Mouse (Mus musculus) intestine, embryonic 14.5 days (tissue): Measurements from ENCODE around the gene Usf3. TPM values are rescaled to one million over a fixed set of nuclear protein-coding genes. Genes with fewer than 3 reads are reported as not detected.

Experiments
- ATAC-seq: fragments of 200-750 bp; cut with Nextera tagmentation; replicated peaks from 2 replicates; pipeline ENCODE4 v1.8.0; 2017; ENCODE audit warnings: low read depth, moderate number of reproducible peaks, moderate TSS enrichment, moderate library complexity; ENCODE audit not compliant: low FRiP score, low TSS enrichment
- DNase-seq: peaks from one replicate; pipeline ENCODE4 v3.0.0-alpha.2; 2018; ENCODE audit warnings: low spot score
- H3K27ac ChIP-seq: fragments of 300-500 bp; sonication (generic); 2 replicates; pipeline ENCODE4 v1.5.1; 2014; ENCODE audit warnings: low read depth, mild to moderate bottlenecking, control low read depth
- H3K27me3 ChIP-seq: fragments of 300-500 bp; sonication (generic); replicated peaks from 2 replicates; pipeline ENCODE4 v1.6.1; 2014; ENCODE audit warnings: low read length, control low read depth; ENCODE audit not compliant: control insufficient read depth, insufficient read depth
- H3K36me3 ChIP-seq: fragments of 300-500 bp; sonication (generic); 2 replicates; pipeline ENCODE4 v1.6.1; 2014; ENCODE audit warnings: low read length, control low read depth; ENCODE audit not compliant: control insufficient read depth, insufficient read depth
- H3K4me1 ChIP-seq: fragments of 300-500 bp; sonication (generic); replicated peaks from 2 replicates; pipeline ENCODE4 v1.6.1; 2014; ENCODE audit warnings: low read length, control low read depth, mixed read lengths; ENCODE audit not compliant: control insufficient read depth, insufficient read depth
- H3K4me2 ChIP-seq: fragments of 300-500 bp; sonication (generic); 2 replicates; pipeline ENCODE4 v1.6.1; 2014; ENCODE audit warnings: low read length
- H3K4me3 ChIP-seq: fragments of 300-500 bp; sonication (generic); 2 replicates; pipeline ENCODE4 v1.5.1; 2014; ENCODE audit warnings: low read depth, low read length, control low read depth, mixed read lengths
- H3K9ac ChIP-seq: fragments of 300-500 bp; sonication (generic); 2 replicates; pipeline ENCODE4 v1.6.1; 2014; ENCODE audit warnings: mild to moderate bottlenecking, low read length
- H3K9me3 ChIP-seq: fragments of 300-500 bp; sonication (generic); 2 replicates; pipeline ENCODE4 v1.6.1; 2016; ENCODE audit warnings: low read length, control low read depth; ENCODE audit not compliant: control insufficient read depth
- WGBS: fragments of 180-500 bp; shearing (Covaris S2); extraction: QIAGEN DNeasy Blood & Tissue Kit; methylation state at CpG from one replicate; pipeline ENCODE4 v1.1.7; 2014; 5-methylcytosine and 5-hydroxymethylcytosine counted together
- polyA plus RNA-seq: library from polyadenylated mRNA; unstranded; fragments of >200 nt; fragmentation: Nextera tagmentation; extraction: Ambion mirVana; gene quantifications from 2 replicates; pipeline ENCODE4 v1.2.1, GENCODE M21; 2014

Usf3 gene
- polyA plus RNA-seq, 1 experiment from 2014 or later, result 5.0 TPM

DNA sequence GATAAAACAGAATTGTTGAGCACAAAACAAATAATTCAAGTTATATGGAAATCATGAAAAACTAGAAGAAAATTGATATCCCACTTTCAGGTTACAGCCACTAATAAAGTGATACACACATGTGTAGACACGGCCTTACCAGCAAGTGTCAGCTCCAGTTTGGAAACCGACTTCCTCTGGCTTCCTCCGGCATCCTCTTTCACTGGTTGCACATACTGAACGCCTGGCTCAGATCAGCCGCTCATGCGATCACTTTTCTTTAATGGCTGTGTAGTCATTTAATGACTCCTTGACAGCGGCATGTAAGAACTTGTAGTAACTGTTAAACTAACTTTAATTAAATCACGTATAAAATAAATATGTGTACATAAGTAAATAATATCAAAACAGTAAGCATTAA is 32.9 kb downstream of the Usf3 start:
- H3K9me3 ChIP-seq, result no peaks in the 10 kb centered on the region
- H3K36me3 ChIP-seq, result peaks cover 50% of the 10 kb centered on the region
- 94% methylated on average over 8 of the region's 8 CpGs for WGBS
- ATAC-seq (no peak), DNase-seq (no peak)
- no peak overlapping the region for H3K4me2 ChIP-seq
- H3K9ac ChIP-seq, result no peak overlapping the region
- H3K27ac ChIP-seq, result no peak overlapping the region
- no peaks in the 10 kb centered on the region for H3K27me3 ChIP-seq
- H3K4me1 ChIP-seq, result no peaks in the 10 kb centered on the region
- H3K4me3 ChIP-seq, result no peak overlapping the region

DNA sequence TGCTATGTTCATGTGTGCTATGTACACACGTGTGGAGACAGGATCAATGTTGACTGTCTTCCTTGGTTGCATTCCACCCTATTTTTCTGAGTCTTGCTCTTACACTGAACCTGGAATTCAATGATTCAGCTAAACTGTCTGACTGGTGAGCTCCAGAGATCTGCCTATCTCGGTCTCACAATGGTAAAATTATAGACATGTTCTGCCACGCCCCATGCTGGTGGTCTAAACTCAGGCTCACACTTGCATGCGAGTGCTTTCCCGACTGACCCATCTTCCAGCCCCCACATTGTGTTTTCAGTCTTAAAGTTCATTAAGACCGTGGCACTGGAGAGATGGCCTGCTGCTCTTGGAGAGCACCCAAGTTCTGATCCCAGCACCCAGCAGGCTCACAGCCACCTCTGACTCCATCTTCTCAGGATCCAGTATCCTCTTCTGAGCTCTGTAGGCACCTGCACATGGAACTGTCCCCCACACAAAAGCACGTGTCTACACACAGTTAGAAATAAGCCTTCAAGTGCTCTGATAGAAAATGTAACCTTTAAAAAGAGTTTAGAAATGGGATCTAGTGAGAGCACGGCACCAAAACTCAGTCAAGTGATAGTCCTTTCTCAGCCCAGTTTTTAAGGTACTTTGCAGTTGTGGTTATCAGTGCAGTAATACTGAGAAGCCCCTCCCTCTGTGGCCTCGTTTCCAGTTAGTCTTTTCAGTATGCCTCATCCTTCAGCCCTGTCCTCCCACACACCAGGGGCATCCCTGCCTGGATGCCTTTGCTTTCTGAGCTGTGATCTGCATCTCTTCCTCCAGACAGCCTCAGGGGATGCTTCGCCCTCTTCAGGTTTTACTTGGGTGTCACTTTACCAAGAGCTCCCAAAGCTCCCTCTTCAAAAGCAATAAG is 37.4 kb downstream of the Usf3 start:
- Histone ChIP-seq H3K4me2 (no peak overlapping the region), H3K4me3 (no peak overlapping the region), H3K4me1 (no peaks in the 10 kb centered on the region), H3K9ac (no peak overlapping the region), H3K9me3 (no peaks in the 10 kb centered on the region), H3K27ac (no peak overlapping the region), H3K36me3 (peaks cover 61% of the 10 kb centered on the region), H3K27me3 (no peaks in the 10 kb centered on the region)
- ATAC-seq (no peak), DNase-seq (no peak)
- 83% methylated on average over 10 of the region's 10 CpGs for WGBS

DNA sequence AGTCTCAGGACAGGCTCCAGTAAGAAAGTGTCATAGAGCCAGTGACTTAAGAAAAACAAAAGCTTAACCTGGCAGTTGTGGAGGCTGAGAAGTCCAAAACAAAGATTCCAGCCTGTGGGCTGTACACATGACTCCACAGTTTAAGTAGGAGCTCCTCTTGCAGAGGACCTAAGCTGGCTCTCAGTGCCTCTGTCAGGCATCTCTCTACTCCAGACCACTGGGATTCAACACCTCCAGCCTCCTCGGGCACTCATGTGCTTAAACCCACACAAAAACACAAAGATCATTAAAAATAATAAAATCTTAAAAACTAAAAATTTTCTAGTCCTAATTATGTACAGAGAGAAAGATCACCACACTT is 38.0 kb downstream of the Usf3 start:
- Histone ChIP-seq H3K4me1 (no peaks in the 10 kb centered on the region), H3K4me3 (no peak overlapping the region), H3K36me3 (peaks cover 63% of the 10 kb centered on the region), H3K4me2 (no peak overlapping the region), H3K9me3 (no peaks in the 10 kb centered on the region), H3K9ac (no peak overlapping the region), H3K27ac (no peak overlapping the region), H3K27me3 (no peaks in the 10 kb centered on the region)
- WGBS, result 87% methylated on average over 1 of the region's 1 CpGs
- ATAC-seq (no peak), DNase-seq (no peak)

DNA sequence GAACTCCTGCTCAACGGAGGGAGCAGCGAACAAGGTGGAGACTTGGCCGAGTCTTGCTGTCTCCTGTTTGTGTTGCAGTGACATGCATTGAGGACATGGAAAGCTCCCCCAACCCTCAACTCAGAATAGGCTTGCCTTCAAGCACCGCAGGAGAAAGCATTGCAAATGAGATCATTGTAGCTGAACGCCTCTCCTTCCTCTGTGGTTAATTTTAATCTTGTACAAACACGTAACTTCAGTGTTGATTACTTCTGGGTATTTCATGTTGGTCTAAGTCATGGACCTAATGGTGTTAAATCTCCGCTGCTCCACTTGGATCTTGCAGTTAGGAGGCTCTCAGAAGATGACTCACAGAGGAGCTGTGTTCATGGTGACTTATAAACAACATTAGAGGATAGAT is 39.7 kb downstream of the Usf3 start:
- no peak overlapping the region for H3K4me2 ChIP-seq
- no peaks in the 10 kb centered on the region for H3K27me3 ChIP-seq
- H3K4me3 ChIP-seq, result no peak overlapping the region
- H3K9ac ChIP-seq, result no peak overlapping the region
- H3K36me3 ChIP-seq, result peaks cover 77% of the 10 kb centered on the region
- H3K9me3 ChIP-seq, result no peaks in the 10 kb centered on the region
- DNase-seq (no peak), ATAC-seq (no peak)
- H3K4me1 ChIP-seq, result no peaks in the 10 kb centered on the region
- no peak overlapping the region for H3K27ac ChIP-seq
- 95% methylated on average over 7 of the region's 7 CpGs for WGBS

DNA sequence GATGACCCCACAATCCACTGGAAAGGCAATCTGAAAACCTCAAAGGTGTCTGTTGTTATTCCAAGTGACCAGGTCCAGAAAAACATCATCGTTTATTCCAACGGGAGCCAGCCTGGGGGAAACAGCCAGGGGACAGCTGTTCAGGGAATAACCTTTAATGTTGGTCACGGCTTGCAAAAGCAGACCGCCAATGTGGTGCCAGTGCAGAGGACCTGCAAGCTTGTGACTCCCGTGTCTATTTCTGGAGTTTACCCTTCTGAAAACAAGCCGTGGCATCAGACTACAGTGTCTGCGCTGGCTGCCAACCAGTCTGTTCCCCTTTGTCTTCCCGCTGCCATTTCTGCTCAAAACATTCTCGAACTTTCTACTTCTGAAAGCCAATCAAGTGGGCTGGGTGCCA is 42.5 kb downstream of the Usf3 start:
- H3K27me3 ChIP-seq, result no peaks in the 10 kb centered on the region
- no peaks in the 10 kb centered on the region for H3K4me1 ChIP-seq
- H3K9ac ChIP-seq, result no peak overlapping the region
- peaks cover 89% of the 10 kb centered on the region for H3K36me3 ChIP-seq
- DNase-seq (no peak), ATAC-seq (no peak)
- H3K4me3 ChIP-seq, result no peak overlapping the region
- 93% methylated on average over 9 of the region's 9 CpGs for WGBS
- no peak overlapping the region for H3K27ac ChIP-seq
- no peak overlapping the region for H3K4me2 ChIP-seq
- H3K9me3 ChIP-seq, result no peaks in the 10 kb centered on the region

DNA sequence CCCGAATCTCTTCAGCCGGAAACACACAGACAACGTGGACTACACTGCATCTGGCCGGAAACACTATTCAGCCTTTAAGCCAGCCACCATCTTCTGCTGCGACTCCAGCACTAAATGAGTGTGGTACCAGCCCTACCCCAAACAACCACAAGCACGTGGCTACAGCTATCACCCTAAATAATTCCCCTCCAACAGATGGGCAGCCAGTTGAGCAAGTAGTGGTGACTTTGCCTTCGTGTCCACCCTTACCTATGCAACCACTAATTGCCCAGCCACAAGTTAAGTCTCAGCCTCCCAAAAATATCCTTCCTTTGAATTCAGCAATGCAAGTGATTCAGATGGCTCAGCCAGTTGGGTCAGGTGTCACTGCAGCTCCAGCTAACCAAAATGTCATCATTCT is 43.4 kb downstream of the Usf3 start:
- no peak overlapping the region for H3K4me3 ChIP-seq
- ATAC-seq (no peak), DNase-seq (no peak)
- no peaks in the 10 kb centered on the region for H3K4me1 ChIP-seq
- H3K9ac ChIP-seq, result no peak overlapping the region
- H3K27ac ChIP-seq, result no peak overlapping the region
- no peak overlapping the region for H3K4me2 ChIP-seq
- no peaks in the 10 kb centered on the region for H3K27me3 ChIP-seq
- H3K9me3 ChIP-seq, result no peaks in the 10 kb centered on the region
- WGBS, result 98% methylated on average over 7 of the region's 7 CpGs
- H3K36me3 ChIP-seq, result peaks cover 92% of the 10 kb centered on the region

GRCm38 (mm10) chr16:44221463-44221862 is 48.4 kb downstream of the Usf3 start:
- Histone ChIP-seq H3K4me2 (no peak overlapping the region), H3K36me3 (peaks cover 55% of the 10 kb centered on the region), H3K27ac (no peak overlapping the region), H3K4me3 (no peak overlapping the region), H3K9ac (no peak overlapping the region), H3K9me3 (no peaks in the 10 kb centered on the region), H3K4me1 (no peaks in the 10 kb centered on the region), H3K27me3 (no peaks in the 10 kb centered on the region)
- DNase-seq, result no peak
- no peak for ATAC-seq
- WGBS, result 78% methylated on average over 6 of the region's 6 CpGs

GRCm38 (mm10) chr16:44226706-44227291 is 53.8 kb downstream of the Usf3 start:
- Histone ChIP-seq H3K9me3 (no peaks in the 10 kb centered on the region), H3K9ac (no peak overlapping the region), H3K27me3 (no peaks in the 10 kb centered on the region), H3K4me3 (no peak overlapping the region), H3K4me1 (no peaks in the 10 kb centered on the region), H3K27ac (no peak overlapping the region), H3K36me3 (peaks cover 4% of the 10 kb centered on the region; the same call in 1 of the 2 replicates), H3K4me2 (no peak overlapping the region)
- ATAC-seq (no peak), DNase-seq (no peak)
- 87% methylated on average over 13 of the region's 13 CpGs for WGBS

DNA sequence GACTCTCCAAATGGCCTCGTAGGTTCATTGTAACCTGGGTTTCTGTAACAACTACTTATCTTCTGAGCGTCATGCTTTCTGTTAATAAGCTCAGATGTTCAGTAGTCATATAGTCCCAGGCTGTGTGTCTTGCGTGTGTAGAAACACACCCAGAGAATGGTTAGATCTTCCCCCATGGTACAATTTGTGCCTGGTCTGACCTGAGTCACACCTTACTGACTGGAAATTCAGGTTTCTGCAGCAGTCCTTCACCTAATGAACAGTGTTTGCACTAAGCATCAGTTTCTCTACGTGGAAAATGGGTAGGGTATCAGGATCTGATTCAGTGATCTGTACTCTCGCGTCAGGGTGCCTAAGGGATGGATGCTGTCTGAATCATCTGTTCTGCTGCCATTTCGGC is 60.0 kb downstream of the Usf3 start:
- no peak overlapping the region for H3K4me3 ChIP-seq
- H3K27ac ChIP-seq, result no peak overlapping the region
- no peak overlapping the region for H3K9ac ChIP-seq
- no peak overlapping the region for H3K4me2 ChIP-seq
- H3K9me3 ChIP-seq, result no peaks in the 10 kb centered on the region
- no peak for DNase-seq
- H3K36me3 ChIP-seq, result no peaks in the 10 kb centered on the region
- H3K4me1 ChIP-seq, result no peaks in the 10 kb centered on the region
- 87% methylated on average over 7 of the region's 7 CpGs for WGBS
- ATAC-seq, result no peak
- H3K27me3 ChIP-seq, result no peaks in the 10 kb centered on the region
